Mouse (Mus musculus) gastrocnemius, postnatal 25 days (tissue): ENCODE measurements at regions not wholly inside any gene's neighbourhood (a gene's known extent, or its start where the extent isn't known, plus 50 kb on each side); places are given as distances from the start of the nearest gene placed in this dataset.

Experiments used
- DNase-seq: peaks from one replicate; pipeline ENCODE4 v3.0.0; 2022

GRCm38 (mm10) chr2:51327081-51327480 lies 178.2 kb upstream of the Rnd3 start:
- no peak for DNase-seq

GRCm38 (mm10) chr2:51321676-51322075 lies 172.8 kb upstream of the Rnd3 start:
- DNase-seq, result no peak

GRCm38 (mm10) chr2:51316452-51316851 lies 167.5 kb upstream of the Rnd3 start:
- DNase-seq, result no peak

GRCm38 (mm10) chr2:51313414-51313813 lies 164.5 kb upstream of the Rnd3 start:
- no peak for DNase-seq

GRCm38 (mm10) chr2:51306257-51306656 lies 157.3 kb upstream of the Rnd3 start:
- DNase-seq, result no peak

- peak; percentile 56 for DNase-seq
Observed at GRCm38 (mm10) chr2:51305411-51305810, 156.5 kb upstream of the Rnd3 start.

GRCm38 (mm10) chr2:51304694-51305093 lies 155.8 kb upstream of the Rnd3 start:
- DNase-seq, result no peak

GRCm38 (mm10) chr2:51290659-51291260 lies 141.8 kb upstream of the Rnd3 start:
- DNase-seq, result no peak

GRCm38 (mm10) chr2:51288678-51289077 lies 139.8 kb upstream of the Rnd3 start:
- DNase-seq, result no peak

- no peak for DNase-seq
Observed at GRCm38 (mm10) chr2:51285632-51286031, 136.7 kb upstream of the Rnd3 start.

- DNase-seq, result no peak
Observed at GRCm38 (mm10) chr2:51284781-51285225, 135.9 kb upstream of the Rnd3 start.

- no peak for DNase-seq
Observed at GRCm38 (mm10) chr2:51279396-51280045, 130.6 kb upstream of the Rnd3 start.

GRCm38 (mm10) chr2:51278824-51279223 lies 129.9 kb upstream of the Rnd3 start:
- no peak for DNase-seq

GRCm38 (mm10) chr2:51278356-51278755 lies 129.4 kb upstream of the Rnd3 start:
- DNase-seq, result no peak

- DNase-seq, result no peak
Observed at GRCm38 (mm10) chr2:51276591-51276990, 127.7 kb upstream of the Rnd3 start.

- no peak for DNase-seq
Observed at GRCm38 (mm10) chr2:51273300-51273699, 124.4 kb upstream of the Rnd3 start.

GRCm38 (mm10) chr2:51268532-51268931 lies 119.6 kb upstream of the Rnd3 start:
- DNase-seq, result no peak

- no peak for DNase-seq
Observed at GRCm38 (mm10) chr2:51267662-51268061, 118.8 kb upstream of the Rnd3 start.

- DNase-seq, result no peak
Observed at GRCm38 (mm10) chr2:51262506-51262905, 113.6 kb upstream of the Rnd3 start.

- no peak for DNase-seq
Observed at GRCm38 (mm10) chr2:51250798-51251197, 101.9 kb upstream of the Rnd3 start.

- no peak for DNase-seq
Observed at GRCm38 (mm10) chr2:51241573-51241972, 92.7 kb upstream of the Rnd3 start.

GRCm38 (mm10) chr2:51240000-51240399 lies 91.1 kb upstream of the Rnd3 start:
- DNase-seq, result no peak

GRCm38 (mm10) chr2:51238992-51239391 lies 90.1 kb upstream of the Rnd3 start:
- DNase-seq, result no peak
